Mouse (Mus musculus) CH12.LX (cell line): ENCODE results near the gene Rab6a. TPM values are rescaled to one million over a fixed set of nuclear protein-coding genes. Genes with fewer than 3 reads are reported as not detected.

ENCODE experiments used
- DNase-seq: peaks from one replicate; pipeline ENCODE4 v3.0.0-alpha.2; 2013; ENCODE audit errors: extremely low read depth
- H3K27ac ChIP-seq: 2 replicates; pipeline ENCODE4 v1.5.1; 2012; ENCODE audit warnings: low read depth, mild to moderate bottlenecking, control low read depth, moderate library complexity; ENCODE audit not compliant: insufficient read depth
- H3K27me3 ChIP-seq: replicated peaks from 2 replicates; pipeline ENCODE3; 2012; ENCODE audit warnings: inconsistent platforms
- H3K36me3 ChIP-seq, 2 experiments: replicated peaks in 1 of 2; 2 replicates each; pipeline versions ENCODE3 to v1.6.1; 2012; ENCODE audit warnings: inconsistent platforms in 1 of 2, low read length in 1 of 2, mild to moderate bottlenecking in 1 of 2, mixed read lengths in 1 of 2, moderate library complexity in 1 of 2; ENCODE audit not compliant: control insufficient read depth in 1 of 2, insufficient read depth in 1 of 2
- H3K4me1 ChIP-seq, 2 experiments: 2 replicates each; pipeline ENCODE4 v1.6.1; 2012; ENCODE audit warnings: inconsistent platforms in 1 of 2, moderate library complexity in 1 of 2; ENCODE audit not compliant: insufficient read depth in 2 of 2, control insufficient read depth in 1 of 2
- H3K4me2 ChIP-seq: 2 replicates; pipeline ENCODE4 v1.6.1; 2012; ENCODE audit warnings: low read depth, mild to moderate bottlenecking, control low read depth; ENCODE audit not compliant: poor library complexity, insufficient read depth, severe bottlenecking
- H3K4me3 ChIP-seq, 3 experiments: fragments of 150-350 bp in 1 of 3; sonication (generic) in 1 of 3; replicated peaks in 1 of 3; 2 replicates each; pipeline versions ENCODE3 to v1.5.1; 2011 to 2012; ENCODE audit warnings: low read depth in 2 of 3, low read length in 2 of 3, mild to moderate bottlenecking in 2 of 3, moderate library complexity in 2 of 3, control low read depth in 1 of 3, improper control_type of control experiment in 1 of 3, inconsistent platforms in 1 of 3, mixed read lengths in 1 of 3; ENCODE audit not compliant: poor library complexity in 1 of 3
- H3K79me2 ChIP-seq: replicated peaks from 2 replicates; pipeline ENCODE4 v1.6.1; 2012; ENCODE audit warnings: mild to moderate bottlenecking, moderate library complexity; ENCODE audit not compliant: control insufficient read depth, poor library complexity, insufficient read depth, severe bottlenecking; ENCODE audit errors: extremely low read depth
- H3K9ac ChIP-seq: 2 replicates; pipeline ENCODE4 v1.6.1; 2012; ENCODE audit warnings: low read depth, mild to moderate bottlenecking, control low read depth, moderate library complexity; ENCODE audit not compliant: insufficient read depth
- H3K9me3 ChIP-seq: replicated peaks from 2 replicates; pipeline ENCODE3; 2012; ENCODE audit warnings: low read length, inconsistent platforms, mixed read lengths
- BHLHE40 ChIP-seq: IDR thresholded peaks from 2 replicates; pipeline ENCODE4 v1.6.1; 2011; ENCODE audit warnings: mild to moderate bottlenecking, low read depth, low read length, improper control_type of control experiment
- CTCF ChIP-seq, 2 experiments: IDR thresholded peaks in 1 of 2; conservative IDR thresholded peaks in 1 of 2; 2 replicates each; pipeline ENCODE4 v1.5.1; 2011 to 2012; ENCODE audit warnings: low read depth in 2 of 2, low read length in 2 of 2, improper control_type of control experiment in 1 of 2, inconsistent platforms in 1 of 2, mild to moderate bottlenecking in 1 of 2, moderate library complexity in 1 of 2
- E2F4 ChIP-seq: IDR thresholded peaks from 2 replicates; pipeline ENCODE4 v1.6.1; 2011; ENCODE audit warnings: low read depth, low read length, improper control_type of control experiment; ENCODE audit not compliant: insufficient replicate concordance
- ELF1 ChIP-seq: IDR thresholded peaks from 2 replicates; pipeline ENCODE4 v1.6.1; 2014; ENCODE audit warnings: low read depth, mild to moderate bottlenecking, inconsistent platforms, low read length, improper control_type of control experiment
- ETS1 ChIP-seq: conservative IDR thresholded peaks from 2 replicates; pipeline ENCODE4 v1.6.1; 2012; ENCODE audit warnings: low read depth, mild to moderate bottlenecking, inconsistent platforms, low read length, improper control_type of control experiment, moderate library complexity
- GABPA ChIP-seq: IDR thresholded peaks from 2 replicates; pipeline ENCODE4 v1.6.1; 2012; ENCODE audit warnings: low read depth, low read length, improper control_type of control experiment, inconsistent platforms; ENCODE audit not compliant: insufficient replicate concordance
- HCFC1 ChIP-seq: IDR thresholded peaks from 2 replicates; pipeline ENCODE4 v1.6.1; 2012; ENCODE audit warnings: low read depth, mild to moderate bottlenecking, inconsistent platforms, low read length, improper control_type of control experiment
- IRF4 ChIP-seq: IDR thresholded peaks from 2 replicates; pipeline ENCODE4 v1.6.1; 2014; ENCODE audit warnings: low read depth, mild to moderate bottlenecking, inconsistent platforms, low read length, improper control_type of control experiment
- JUN ChIP-seq: IDR thresholded peaks from 2 replicates; pipeline ENCODE4 v1.6.1; 2011; ENCODE audit warnings: low read depth, mild to moderate bottlenecking, low read length, improper control_type of control experiment, moderate library complexity; ENCODE audit not compliant: insufficient read depth
- JUND ChIP-seq: conservative IDR thresholded peaks from 2 replicates; pipeline ENCODE4 v1.6.1; 2011; ENCODE audit warnings: low read depth, low read length, improper control_type of control experiment
- KAT2A ChIP-seq: IDR thresholded peaks from 2 replicates; pipeline ENCODE4 v1.6.1; 2012; ENCODE audit warnings: low read length, improper control_type of control experiment, inconsistent platforms; ENCODE audit not compliant: insufficient replicate concordance
- MAX ChIP-seq: IDR thresholded peaks from 2 replicates; pipeline ENCODE4 v1.6.1; 2011; ENCODE audit warnings: low read length, improper control_type of control experiment
- MEF2A ChIP-seq: IDR thresholded peaks from 2 replicates; pipeline ENCODE4 v1.6.1; 2014; ENCODE audit warnings: low read depth, mild to moderate bottlenecking, inconsistent platforms, low read length, improper control_type of control experiment, borderline replicate concordance
- MXI1 ChIP-seq: IDR thresholded peaks from 2 replicates; pipeline ENCODE4 v1.6.1; 2011; ENCODE audit warnings: mild to moderate bottlenecking, low read depth, low read length, improper control_type of control experiment
- NRF1 ChIP-seq: IDR thresholded peaks from 2 replicates; pipeline ENCODE4 v1.6.1; 2014; ENCODE audit warnings: low read depth, mild to moderate bottlenecking, inconsistent platforms, low read length, improper control_type of control experiment, moderate library complexity
- POLR2A ChIP-seq: IDR thresholded peaks from 2 replicates; pipeline ENCODE4 v1.6.1; 2011; ENCODE audit warnings: low read depth, mild to moderate bottlenecking, improper control_type of control experiment, low read length
- POLR2AphosphoS2 ChIP-seq: IDR thresholded peaks from 2 replicates; pipeline ENCODE4 v1.6.1; 2011; ENCODE audit warnings: low read depth, low read length, improper control_type of control experiment
- RAD21 ChIP-seq: IDR thresholded peaks from 2 replicates; pipeline ENCODE4 v1.6.1; 2011; ENCODE audit warnings: low read depth, mild to moderate bottlenecking, low read length, improper control_type of control experiment, moderate library complexity
- RCOR1 ChIP-seq: conservative IDR thresholded peaks from 2 replicates; pipeline ENCODE4 v1.6.1; 2012; ENCODE audit warnings: low read depth, mild to moderate bottlenecking, inconsistent platforms, low read length, improper control_type of control experiment
- SIN3A ChIP-seq: IDR thresholded peaks from 2 replicates; pipeline ENCODE4 v1.6.1; 2012; ENCODE audit warnings: low read length, improper control_type of control experiment, inconsistent platforms
- TBP ChIP-seq: conservative IDR thresholded peaks from 2 replicates; pipeline ENCODE4 v1.6.1; 2011; ENCODE audit warnings: low read depth, low read length, improper control_type of control experiment
- TCF12 ChIP-seq: IDR thresholded peaks from 2 replicates; pipeline ENCODE4 v1.6.1; 2014; ENCODE audit warnings: low read depth, mild to moderate bottlenecking, inconsistent platforms, low read length, improper control_type of control experiment
- UBTF ChIP-seq: IDR thresholded peaks from 2 replicates; pipeline ENCODE4 v1.6.1; 2012; ENCODE audit warnings: low read depth, mild to moderate bottlenecking, inconsistent platforms, low read length, improper control_type of control experiment, moderate library complexity
- USF2 ChIP-seq: conservative IDR thresholded peaks from 2 replicates; pipeline ENCODE4 v1.6.1; 2011; ENCODE audit warnings: low read depth, low read length, improper control_type of control experiment
- ZC3H11A ChIP-seq: IDR thresholded peaks from 2 replicates; pipeline ENCODE4 v1.6.1; 2012; ENCODE audit warnings: low read depth, mild to moderate bottlenecking, inconsistent platforms, low read length, improper control_type of control experiment
- ZNF384 ChIP-seq: IDR thresholded peaks from 2 replicates; pipeline ENCODE4 v1.6.1; 2012; ENCODE audit warnings: low read depth, low read length, improper control_type of control experiment, inconsistent platforms
- dilution Hi-C: fragments of 300-500 bp; cut with MboI; formaldehyde crosslinking; loops from 2 replicates; pipeline ENCODE4 v1.14.3; 2020; ENCODE audit warnings: low sequenced_read_pairs; ENCODE audit not compliant: extremely low pct_unique_long_range_greater_than_20kb, extremely low pct_ligation_motif_present
- in situ Hi-C: fragments of 300-500 bp; cut with MboI; formaldehyde crosslinking; loops from 3 replicates; pipeline ENCODE4 v1.14.3; 2019; ENCODE audit warnings: low sequenced_read_pairs, low pct_ligation_motif_present, low pct_unique_long_range_greater_than_20kb, mixed read lengths
- polyA plus RNA-seq: library from polyadenylated mRNA; unstranded; fragments of >175 nt; gene quantifications from 2 replicates; pipeline ENCODE4 v1.2.1, GENCODE M21; 2012; ENCODE audit warnings: low read depth; ENCODE audit not compliant: insufficient read length
- total RNA-seq, 2 experiments: library from RNA; depleted of rRNA; stranded (reverse); fragments of 300-350 nt in 1 of 2; fragments of >200 nt in 1 of 2; gene quantifications; 2 replicates each; pipeline ENCODE4 v1.2.3; 2012 to 2014

Rab6a gene
- total and polyA plus RNA-seq, 3 experiments, result 11.1 to 30.7 (median 30.7) TPM

- H3K79me2 ChIP-seq, result no peaks in the 10 kb centered on the region
- H3K4me2 ChIP-seq, result no peak overlapping the region
- peaks cover 2 to 55% of the 10 kb centered on the region in 2 experiments for H3K36me3 ChIP-seq
- H3K4me1 ChIP-seq, result no peaks in the 10 kb centered on the region
- dilution Hi-C loops, result no loop called here
- no peak overlapping the region for H3K4me3 ChIP-seq
- H3K27ac ChIP-seq, result no peak overlapping the region
- TF ChIP-seq POLR2AphosphoS2, result no peak
- TF ChIP-seq RCOR1, result no peak
- no peak for TF ChIP-seq TBP
- no peak for TF ChIP-seq NRF1
- TF ChIP-seq ZNF384, result no peak
- no peak for TF ChIP-seq USF2
- TF ChIP-seq TCF12, result no peak
- TF ChIP-seq POLR2A, result no peak
- no peak for TF ChIP-seq MAX
- no peak for TF ChIP-seq ELF1
- no peak for TF ChIP-seq KAT2A
- TF ChIP-seq JUND, result no peak
- in situ Hi-C loops, result no loop called here
- no peak for DNase-seq
- no peak overlapping the region for H3K9ac ChIP-seq
- no peaks in the 10 kb centered on the region for H3K27me3 ChIP-seq
- H3K9me3 ChIP-seq, result peaks cover 6% of the 10 kb centered on the region
Measured at GRCm38 (mm10) chr7:100572061-100572460, 35.1 kb upstream of the Rab6a start.

- H3K79me2 ChIP-seq, result no peaks in the 10 kb centered on the region
- dilution Hi-C loops (no loop called here), in situ Hi-C loops (no loop called here)
- peaks cover under 1% of the 10 kb centered on the region for H3K9me3 ChIP-seq
- no peak for TF ChIP-seq JUN
- no peak overlapping the region for H3K4me3 ChIP-seq
- H3K36me3 ChIP-seq, result peaks cover 2 to 51% of the 10 kb centered on the region in 2 experiments
- H3K4me2 ChIP-seq, result no peak overlapping the region
- no peak for DNase-seq
- H3K27ac ChIP-seq, result no peak overlapping the region
- H3K9ac ChIP-seq, result no peak overlapping the region
- no peaks in the 10 kb centered on the region for H3K4me1 ChIP-seq
- H3K27me3 ChIP-seq, result no peaks in the 10 kb centered on the region
Measured at GRCm38 (mm10) chr7:100572704-100573103, 34.5 kb upstream of the Rab6a start.

GRCm38 (mm10) chr7:100578794-100579193 is 28.4 kb upstream of the Rab6a start:
- H3K27ac ChIP-seq, result no peak overlapping the region
- in situ Hi-C loops (no loop called here), dilution Hi-C loops (no loop called here)
- no peaks in the 10 kb centered on the region; the same call in 1 of the 2 replicates for H3K79me2 ChIP-seq
- peaks cover 0 to 13% of the 10 kb centered on the region in 2 experiments; a peak in 2 of 4 replicates for H3K4me1 ChIP-seq
- H3K9me3 ChIP-seq, result no peaks in the 10 kb centered on the region
- no peak overlapping the region for H3K4me2 ChIP-seq
- H3K36me3 ChIP-seq, result peaks cover 2 to 17% of the 10 kb centered on the region in 2 experiments
- TF ChIP-seq IRF4 (no peak), MXI1 (no peak), BHLHE40 (no peak), RAD21 (no peak), JUND (no peak), TCF12 (no peak), POLR2AphosphoS2 (no peak), CTCF (conservative IDR thresholded peaks at IDR 0.05 in 1 of 2, IDR thresholded peaks at IDR 0.05 in 1 of 2; ENCODE audit: low read depth in 2 of 2, low read length in 2 of 2) (no peak), POLR2A (no peak), ELF1 (no peak), ZC3H11A (no peak), UBTF (no peak), SIN3A (no peak), MEF2A (no peak), JUN (no peak), ETS1 (no peak), GABPA (no peak), E2F4 (no peak), HCFC1 (no peak)
- TF ChIP-seq, all 38 proteins: peak for 0
- no peak for DNase-seq
- Histone ChIP-seq H3K27me3 (no peaks in the 10 kb centered on the region), H3K9ac (no peak overlapping the region), H3K4me3 (no peak overlapping the region)
